Mouse (Mus musculus): ENCODE results near the gene Grin2b.

DNA sequence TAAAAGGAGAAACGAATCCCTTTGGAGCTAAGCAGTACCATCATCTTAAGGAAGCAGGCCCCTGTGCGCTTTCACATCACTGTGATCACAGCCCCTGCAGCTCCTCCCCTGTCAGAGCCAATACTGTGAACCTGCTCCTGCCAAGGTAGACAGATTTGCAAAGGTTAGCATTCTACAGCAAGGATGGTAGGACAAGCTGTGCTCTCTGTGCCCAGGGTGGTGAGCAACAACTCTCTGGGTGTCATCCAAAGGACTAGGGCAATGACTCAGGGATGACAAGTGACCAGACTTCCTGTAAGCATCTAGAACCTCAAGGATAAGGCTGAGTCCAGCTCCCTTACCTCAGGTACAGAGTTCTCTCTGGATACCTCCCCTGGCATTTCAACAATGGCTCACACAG is 451.6 kb downstream of the Grin2b start:
- no peak for TF ChIP-seq POLR2A (IDR thresholded peaks at IDR 0.05; ENCODE audit: extremely low read depth, insufficient read depth, low read length)
- TF ChIP-seq CTCF (IDR thresholded peaks at IDR 0.05; ENCODE audit: low read depth, low read length) = no peak
